Mouse (Mus musculus) ES-Bruce4 (cell line): ENCODE measurements around the gene Fndc3b.

ENCODE experiments used
- CTCF ChIP-seq: IDR thresholded peaks from one replicate; pipeline ENCODE4 v1.8.1; 2011; ENCODE audit warnings: low read depth, low read length
- POLR2A ChIP-seq: IDR thresholded peaks from one replicate; pipeline ENCODE4 v1.8.1; 2011; ENCODE audit warnings: low read length; ENCODE audit not compliant: insufficient read depth

DNA sequence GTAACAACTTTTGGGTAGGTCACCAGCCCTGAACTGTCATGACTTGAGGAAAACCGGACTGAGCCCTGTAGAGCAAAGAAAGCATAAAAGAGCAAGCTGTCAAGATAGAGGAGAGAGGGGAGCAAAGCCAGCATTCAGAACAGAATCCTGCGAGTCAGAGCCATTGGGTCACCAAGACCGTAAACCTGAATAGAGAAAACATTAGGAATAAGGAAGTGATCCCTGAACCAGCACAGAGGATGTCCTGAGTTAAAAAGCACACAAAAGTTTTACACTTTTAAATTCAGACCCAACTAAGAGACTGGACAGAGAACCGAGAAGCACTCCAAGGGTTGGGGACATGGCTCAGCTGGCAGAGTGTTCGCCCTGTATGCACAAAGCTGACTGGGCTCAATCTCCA is 24.0 kb upstream of the Fndc3b start:
- TF ChIP-seq POLR2A = no peak
- no peak for TF ChIP-seq CTCF
